Mouse (Mus musculus): Measurements from ENCODE around the gene Clec4n. TPM values are rescaled to one million over a fixed set of nuclear protein-coding genes. Genes with fewer than 3 reads are reported as not detected.
"Not testable (repeated sequence)": the region's sequence is repeated elsewhere in the genome, so short reads cannot be mapped to it uniquely, and the experiment has no call there.

Clec4n gene
- polyA plus RNA-seq, 1 experiment from 2014 or later = 1.7 TPM

- no peak overlapping the region for H3K27ac ChIP-seq
- H3K9ac ChIP-seq (replicated peaks) = no peak overlapping the region
- no peak overlapping the region for H3K4me2 ChIP-seq (replicated peaks)
- no peak overlapping the region for H3K4me3 ChIP-seq (replicated peaks)
- no peaks in the 10 kb centered on the region for H3K4me1 ChIP-seq (replicated peaks)
- no peak for ATAC-seq
- WGBS = 84% methylated on average over 4 of the region's 4 CpGs
- no peaks in the 10 kb centered on the region for H3K27me3 ChIP-seq
- H3K36me3 ChIP-seq = no peaks in the 10 kb centered on the region
- H3K9me3 ChIP-seq = peaks cover 3% of the 10 kb centered on the region; the same call in 1 of the 2 replicates
Measured at GRCm38 (mm10) chr6:123259889-123260603, 30.4 kb downstream of the Clec4n start.

GRCm38 (mm10) chr6:123260868-123261267 is 31.2 kb downstream of the Clec4n start:
- H3K27me3 ChIP-seq = no peaks in the 10 kb centered on the region
- H3K27ac ChIP-seq = no peak overlapping the region
- peaks cover 3% of the 10 kb centered on the region; the same call in 1 of the 2 replicates for H3K9me3 ChIP-seq
- 87% methylated on average over 1 of the region's 1 CpGs for WGBS
- ATAC-seq = no peak
- no peak overlapping the region for H3K4me3 ChIP-seq (replicated peaks)
- H3K36me3 ChIP-seq = no peaks in the 10 kb centered on the region
- H3K4me1 ChIP-seq (replicated peaks) = no peaks in the 10 kb centered on the region
- no peak overlapping the region for H3K4me2 ChIP-seq (replicated peaks)
- no peak overlapping the region for H3K9ac ChIP-seq (replicated peaks)

GRCm38 (mm10) chr6:123261555-123262161 is 32.0 kb downstream of the Clec4n start, which contains the start of gene Clec4d:
Clec4d (plus strand) TSS chr6:123262111.
- ATAC-seq = no peak
- Histone ChIP-seq H3K27me3 (no peaks in the 10 kb centered on the region), H3K36me3 (no peaks in the 10 kb centered on the region), H3K4me3 (replicated peaks) (no peak within 1 kb of the TSS), H3K9ac (replicated peaks) (no peak within 1 kb of the TSS), H3K4me1 (replicated peaks) (no peaks in the 10 kb centered on the region), H3K9me3 (peaks cover 3% of the 10 kb centered on the region; the same call in 1 of the 2 replicates), H3K4me2 (replicated peaks) (no peak within 1 kb of the TSS), H3K27ac (no peak within 1 kb of the TSS)
- 76% methylated on average over 4 of the region's 4 CpGs for WGBS

GRCm38 (mm10) chr6:123264194-123264593 is 34.6 kb downstream of the Clec4n start:
- Histone ChIP-seq H3K4me2 (replicated peaks) (no peak overlapping the region), H3K9me3 (no peaks in the 10 kb centered on the region), H3K4me1 (replicated peaks) (no peaks in the 10 kb centered on the region), H3K9ac (replicated peaks) (no peak overlapping the region), H3K27me3 (no peaks in the 10 kb centered on the region), H3K36me3 (no peaks in the 10 kb centered on the region), H3K4me3 (replicated peaks) (no peak overlapping the region), H3K27ac (no peak overlapping the region)
- no peak for ATAC-seq
- 96% methylated on average over 3 of the region's 3 CpGs for WGBS

GRCm38 (mm10) chr6:123265809-123266208 is 36.2 kb downstream of the Clec4n start:
- Histone ChIP-seq H3K27me3 (no peaks in the 10 kb centered on the region), H3K9ac (replicated peaks) (no peak overlapping the region), H3K4me1 (replicated peaks) (no peaks in the 10 kb centered on the region), H3K27ac (no peak overlapping the region), H3K4me3 (replicated peaks) (no peak overlapping the region), H3K36me3 (no peaks in the 10 kb centered on the region), H3K4me2 (replicated peaks) (no peak overlapping the region), H3K9me3 (no peaks in the 10 kb centered on the region; the same call in 1 of the 2 replicates)
- 88% methylated on average over 4 of the region's 4 CpGs for WGBS
- ATAC-seq = no peak

GRCm38 (mm10) chr6:123266945-123267344 is 37.3 kb downstream of the Clec4n start:
- H3K9ac ChIP-seq (replicated peaks) = no peak overlapping the region
- no peaks in the 10 kb centered on the region for H3K27me3 ChIP-seq
- no peaks in the 10 kb centered on the region; the same call in 1 of the 2 replicates for H3K9me3 ChIP-seq
- 89% methylated on average over 5 of the region's 5 CpGs for WGBS
- no peaks in the 10 kb centered on the region for H3K36me3 ChIP-seq
- H3K4me2 ChIP-seq (replicated peaks) = no peak overlapping the region
- H3K27ac ChIP-seq = no peak overlapping the region
- no peak overlapping the region for H3K4me3 ChIP-seq (replicated peaks)
- no peak for ATAC-seq
- H3K4me1 ChIP-seq (replicated peaks) = no peaks in the 10 kb centered on the region

- 93% methylated on average over 2 of the region's 2 CpGs for WGBS
- no peak overlapping the region for H3K4me2 ChIP-seq (replicated peaks)
- no peak overlapping the region for H3K4me3 ChIP-seq (replicated peaks)
- no peaks in the 10 kb centered on the region for H3K4me1 ChIP-seq (replicated peaks)
- H3K36me3 ChIP-seq = no peaks in the 10 kb centered on the region
- no peak for ATAC-seq
- H3K9me3 ChIP-seq = no peaks in the 10 kb centered on the region
- no peak overlapping the region for H3K9ac ChIP-seq (replicated peaks)
- no peak overlapping the region for H3K27ac ChIP-seq
- no peaks in the 10 kb centered on the region for H3K27me3 ChIP-seq
Measured at GRCm38 (mm10) chr6:123279443-123279842, 49.8 kb downstream of the Clec4n start.

- H3K9me3 ChIP-seq = no peaks in the 10 kb centered on the region
- H3K36me3 ChIP-seq = no peaks in the 10 kb centered on the region
- no peaks in the 10 kb centered on the region for H3K4me1 ChIP-seq (replicated peaks)
- no peak for ATAC-seq
- 84% methylated on average over 2 of the region's 2 CpGs for WGBS
- no peak overlapping the region for H3K4me2 ChIP-seq (replicated peaks)
- no peak overlapping the region for H3K27ac ChIP-seq
- H3K4me3 ChIP-seq (replicated peaks) = no peak overlapping the region
- no peaks in the 10 kb centered on the region for H3K27me3 ChIP-seq
- no peak overlapping the region for H3K9ac ChIP-seq (replicated peaks)
Measured at GRCm38 (mm10) chr6:123286311-123286710, 56.7 kb downstream of the Clec4n start.

- WGBS = 87% methylated on average over 10 of the region's 10 CpGs
- Histone ChIP-seq H3K9ac (replicated peaks) (no peak overlapping the region), H3K9me3 (no peaks in the 10 kb centered on the region), H3K27me3 (no peaks in the 10 kb centered on the region), H3K4me2 (replicated peaks) (no peak overlapping the region), H3K36me3 (no peaks in the 10 kb centered on the region), H3K4me1 (replicated peaks) (no peaks in the 10 kb centered on the region), H3K4me3 (replicated peaks) (no peak overlapping the region), H3K27ac (no peak overlapping the region)
- ATAC-seq = no peak
Measured at GRCm38 (mm10) chr6:123288931-123289330, 59.3 kb downstream of the Clec4n start.

GRCm38 (mm10) chr6:123289753-123290152 is 60.1 kb downstream of the Clec4n start, which contains the start of gene Clec4e:
Clec4e (minus strand) TSS chr6:123289870.
- Histone ChIP-seq H3K27me3 (no peaks in the 10 kb centered on the region), H3K4me2 (replicated peaks) (no peak within 1 kb of the TSS), H3K4me1 (replicated peaks) (no peaks in the 10 kb centered on the region), H3K36me3 (no peaks in the 10 kb centered on the region), H3K9ac (replicated peaks) (no peak within 1 kb of the TSS), H3K27ac (no peak within 1 kb of the TSS), H3K9me3 (no peaks in the 10 kb centered on the region), H3K4me3 (replicated peaks) (no peak within 1 kb of the TSS)
- 80% methylated on average over 4 of the region's 4 CpGs for WGBS
- ATAC-seq = no peak

GRCm38 (mm10) chr6:123292751-123293400 is 63.2 kb downstream of the Clec4n start:
- H3K4me2 ChIP-seq (replicated peaks) = no peak overlapping the region
- no peak overlapping the region for H3K4me3 ChIP-seq (replicated peaks)
- H3K9me3 ChIP-seq = no peaks in the 10 kb centered on the region
- no peaks in the 10 kb centered on the region for H3K4me1 ChIP-seq (replicated peaks)
- H3K27me3 ChIP-seq = no peaks in the 10 kb centered on the region
- 98% methylated on average over 1 of the region's 1 CpGs for WGBS
- H3K36me3 ChIP-seq = no peaks in the 10 kb centered on the region
- H3K9ac ChIP-seq (replicated peaks) = no peak overlapping the region
- no peak for ATAC-seq
- no peak overlapping the region for H3K27ac ChIP-seq

GRCm38 (mm10) chr6:123293509-123293908 is 63.9 kb downstream of the Clec4n start:
- not testable (repeated sequence) for ATAC-seq; H3K4me2 ChIP-seq (replicated peaks); H3K36me3 ChIP-seq; H3K4me3 ChIP-seq (replicated peaks); H3K27me3 ChIP-seq; H3K9ac ChIP-seq (replicated peaks); H3K9me3 ChIP-seq; H3K4me1 ChIP-seq (replicated peaks); H3K27ac ChIP-seq
- 90% methylated on average over 11 of the region's 11 CpGs for WGBS
